Mouse (Mus musculus) urinary bladder, postnatal 4 days (tissue): ENCODE data around the gene Pold2.
A peak's percentile ranks its signal among the peaks of the same experiment; 100 is the strongest.

Experiments
- DNase-seq, 2 experiments: peaks; one replicate each; pipeline ENCODE4 v3.0.0; 2021 to 2022; ENCODE audit warnings: low spot score in 2 of 2

Pold2 gene

GRCm38 (mm10) chr11:5877921-5878526 is at the start of gene Pold2:
Pold2 (minus strand) TSS chr11:5878292.
- peak; percentile 96 to 97 for DNase-seq

DNA sequence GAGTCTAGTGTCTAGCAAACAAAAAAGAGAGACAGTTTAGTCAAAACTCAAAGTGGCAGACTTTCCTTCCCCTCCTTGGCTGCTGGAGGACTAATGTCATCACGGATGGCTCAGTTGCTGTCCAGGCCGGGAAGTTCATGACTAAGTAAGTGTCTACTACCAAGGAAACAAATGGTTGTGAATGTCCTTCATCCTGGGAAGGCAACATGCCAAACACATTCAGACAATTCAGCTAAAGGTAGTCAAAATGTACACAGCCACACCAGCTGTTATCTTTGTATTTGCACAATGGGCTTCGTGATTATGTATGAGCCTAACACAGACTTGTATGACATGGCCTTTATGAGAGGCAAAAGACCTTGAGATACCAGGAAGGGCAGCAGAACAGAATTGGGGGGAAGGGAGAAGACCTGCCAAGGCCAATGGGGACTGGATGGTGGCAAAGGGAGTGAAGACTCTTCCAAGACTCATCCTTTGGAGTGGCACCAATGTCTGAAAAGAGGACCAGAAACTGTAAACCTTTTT is 48.7 kb upstream of the Pold2 start:
- DNase-seq = no peak

DNA sequence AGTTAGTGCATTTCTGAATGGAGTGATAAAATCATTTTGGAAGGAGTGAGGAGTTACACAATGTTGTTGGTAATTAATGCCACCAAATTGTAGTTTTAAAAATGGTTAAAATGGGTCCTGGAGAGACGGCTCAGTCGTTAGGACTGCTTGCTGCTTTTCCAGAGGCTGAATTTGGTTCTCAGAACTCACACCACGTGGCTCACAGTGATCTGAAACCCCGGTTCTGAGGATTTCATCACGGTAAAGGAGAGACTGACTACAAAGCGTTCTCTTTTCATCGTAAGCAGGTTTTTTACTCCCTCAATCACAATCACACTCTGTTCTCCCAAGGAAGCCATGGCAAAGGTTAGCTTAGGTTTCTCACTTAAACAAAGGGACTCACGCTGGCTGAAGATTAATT is 46.6 kb upstream of the Pold2 start:
- no peak for DNase-seq

- no peak for DNase-seq
These were observed 42.4 kb upstream of the Pold2 start for GRCm38 (mm10) chr11:5920323-5920960.

DNA sequence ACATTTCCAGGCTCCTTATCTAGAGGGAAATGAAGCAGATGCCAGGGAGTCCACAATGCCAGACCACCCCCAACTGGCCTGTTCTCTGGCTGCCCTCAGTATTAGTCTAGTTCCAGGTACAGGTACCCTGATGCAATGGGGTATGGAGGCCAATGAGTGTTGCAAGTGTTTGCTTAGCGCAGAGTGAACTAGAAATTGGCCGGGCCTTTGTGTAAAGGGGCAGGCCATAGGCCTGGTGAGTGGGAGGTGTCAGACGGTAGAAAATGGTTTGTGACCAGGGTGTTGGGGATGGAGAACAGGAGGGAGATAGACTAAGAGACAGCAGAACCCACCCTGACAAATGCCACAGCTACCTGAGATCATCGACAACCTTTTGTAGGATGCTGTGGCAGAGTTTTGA is 41.5 kb upstream of the Pold2 start:
- DNase-seq = no peak

DNA sequence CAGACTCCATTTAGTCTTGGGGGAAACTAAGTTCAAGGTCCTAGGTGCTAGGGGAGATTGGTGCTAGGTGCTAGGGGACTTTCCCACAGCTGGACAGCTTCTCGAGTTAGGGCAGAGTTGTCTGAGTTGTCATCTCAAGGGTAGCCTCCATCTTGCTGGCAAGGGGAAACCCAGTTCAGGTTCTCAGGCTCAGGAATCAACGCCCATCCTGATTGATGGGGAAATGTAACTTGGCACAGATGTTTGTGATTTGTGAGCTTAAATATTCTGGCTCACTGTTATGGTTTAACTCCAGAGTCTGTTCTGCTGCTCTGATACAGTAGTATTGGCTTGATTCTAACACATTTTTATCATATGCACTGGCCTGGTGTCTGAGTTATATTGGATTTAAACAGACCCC is 40.0 kb upstream of the Pold2 start:
- DNase-seq = no peak

DNA sequence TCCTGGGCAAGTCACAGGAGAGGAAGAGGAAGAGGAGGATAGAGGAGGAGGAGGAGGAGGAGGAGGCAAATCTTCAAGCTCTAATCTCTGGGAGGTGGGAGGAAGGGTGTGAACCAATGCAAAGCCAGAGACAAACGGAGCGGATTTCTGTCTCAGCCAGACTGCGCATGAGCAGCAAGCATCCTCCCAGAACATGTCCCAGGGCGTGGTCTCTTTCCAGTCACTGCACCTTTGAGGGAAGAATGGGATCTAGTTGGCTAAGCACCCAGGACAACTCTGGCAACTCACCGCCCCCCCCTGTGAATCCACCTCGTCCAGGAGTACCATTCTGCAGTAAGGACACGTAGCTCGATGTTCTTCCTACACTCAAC is 38.1 kb upstream of the Pold2 start:
- DNase-seq = no peak

- DNase-seq = no peak
These were observed 37.5 kb upstream of the Pold2 start for GRCm38 (mm10) chr11:5915429-5916177.

DNA sequence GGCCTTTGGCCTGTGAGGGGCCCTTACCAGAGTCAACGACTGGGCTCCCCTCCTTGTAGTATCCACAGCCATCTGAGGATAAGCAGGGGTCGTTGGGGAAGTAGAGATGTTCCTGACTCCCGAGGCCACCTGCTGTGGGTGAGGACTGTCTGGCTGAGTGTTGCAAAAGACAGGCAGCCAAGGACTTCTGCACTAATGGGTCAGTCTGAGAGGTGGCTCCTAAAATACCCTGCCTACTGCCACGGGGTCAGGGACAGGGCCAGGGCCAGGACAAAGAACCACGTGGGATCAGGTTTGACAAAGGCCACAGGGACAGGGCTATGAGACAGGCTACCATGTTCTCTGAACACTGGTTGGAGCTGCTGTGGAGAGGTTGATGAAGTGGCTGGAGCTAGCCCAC is 36.8 kb upstream of the Pold2 start:
- no peak for DNase-seq

- no peak for DNase-seq
These were observed 35.8 kb upstream of the Pold2 start for GRCm38 (mm10) chr11:5913936-5914335.

GRCm38 (mm10) chr11:5913256-5913655 is 35.2 kb upstream of the Pold2 start:
- no peak for DNase-seq

GRCm38 (mm10) chr11:5912635-5913034 is 34.5 kb upstream of the Pold2 start:
- DNase-seq = no peak

- no peak for DNase-seq
These were observed 30.6 kb upstream of the Pold2 start for GRCm38 (mm10) chr11:5908642-5909041.

GRCm38 (mm10) chr11:5907096-5907495 is 29.0 kb upstream of the Pold2 start:
- DNase-seq = no peak

DNA sequence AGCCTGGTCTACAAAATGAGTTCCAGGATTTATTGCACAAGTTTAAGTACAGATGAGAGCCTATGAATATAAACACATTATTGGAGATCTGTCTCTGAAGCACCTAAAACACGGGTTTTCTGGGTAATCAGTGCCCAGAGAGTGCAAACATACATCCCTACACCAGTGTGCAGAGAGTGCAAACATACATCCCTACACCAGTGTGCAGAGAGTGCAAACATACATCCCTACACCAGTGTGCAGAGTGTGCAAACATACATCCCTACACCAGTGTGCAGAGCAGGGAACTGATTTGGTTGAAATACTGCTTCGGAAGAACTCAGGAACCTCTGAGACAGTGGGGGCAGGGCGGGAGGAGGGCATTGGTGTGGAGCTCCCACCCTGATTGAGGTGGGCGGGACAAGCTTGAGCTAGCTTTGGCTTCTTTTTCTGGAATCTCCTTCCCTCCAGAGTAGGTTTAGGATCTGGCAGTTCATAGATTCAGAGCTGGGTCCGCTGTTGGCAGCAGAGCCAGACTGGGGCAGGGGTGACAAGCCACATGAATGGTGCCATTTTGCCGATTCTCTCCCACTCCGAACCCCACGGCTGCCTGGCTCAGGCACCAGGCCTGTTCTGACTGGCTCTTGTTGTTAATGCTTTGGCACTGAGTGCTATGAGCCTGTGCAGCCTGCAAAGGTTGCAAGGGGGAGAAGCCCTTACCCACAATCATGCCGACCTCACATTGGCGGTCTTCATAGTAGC is 27.9 kb upstream of the Pold2 start:
- DNase-seq = no peak

DNA sequence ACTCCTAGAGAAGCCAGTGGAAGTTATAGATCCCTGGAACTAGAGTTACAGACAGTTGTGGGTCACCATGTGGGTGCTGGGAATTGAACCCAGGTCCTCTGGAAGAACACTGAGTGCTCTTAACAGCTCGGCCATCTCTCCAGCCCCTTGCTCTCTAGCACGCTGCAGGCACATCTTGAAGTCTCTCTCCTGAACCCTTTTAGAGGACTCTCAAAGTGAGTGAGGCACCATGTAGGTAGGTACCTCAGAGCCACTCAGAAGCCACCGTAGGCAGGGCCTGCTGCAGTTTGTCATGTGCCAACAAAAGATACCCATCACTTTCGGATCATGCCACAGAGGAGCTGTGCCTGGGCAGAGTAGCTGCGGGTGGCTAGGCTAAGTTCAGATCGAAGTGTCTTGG is 26.8 kb upstream of the Pold2 start:
- no peak for DNase-seq

GRCm38 (mm10) chr11:5904357-5904756 is 26.3 kb upstream of the Pold2 start:
- DNase-seq = no peak

GRCm38 (mm10) chr11:5903844-5904243 is 25.8 kb upstream of the Pold2 start:
- DNase-seq = no peak

DNA sequence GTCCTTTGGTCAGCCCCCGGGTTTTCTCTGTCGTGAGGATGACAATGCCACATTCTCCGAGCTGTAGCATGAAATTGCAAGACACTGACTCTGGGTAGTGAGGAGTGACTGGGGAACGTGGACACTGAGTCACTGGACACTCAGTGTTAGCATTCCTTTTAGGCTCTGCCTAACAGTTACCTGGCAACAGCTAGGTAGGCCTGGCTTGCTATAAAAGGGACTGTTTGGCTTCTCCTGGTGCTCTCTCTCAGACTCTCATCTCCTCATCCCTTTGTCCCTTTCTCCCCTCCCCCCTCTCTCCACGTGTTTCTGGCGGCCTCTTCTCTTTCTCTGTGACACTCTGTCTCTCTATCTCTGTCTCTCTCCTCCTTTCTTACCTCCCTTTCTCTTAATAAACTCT is 24.3 kb upstream of the Pold2 start:
- DNase-seq = no peak

DNA sequence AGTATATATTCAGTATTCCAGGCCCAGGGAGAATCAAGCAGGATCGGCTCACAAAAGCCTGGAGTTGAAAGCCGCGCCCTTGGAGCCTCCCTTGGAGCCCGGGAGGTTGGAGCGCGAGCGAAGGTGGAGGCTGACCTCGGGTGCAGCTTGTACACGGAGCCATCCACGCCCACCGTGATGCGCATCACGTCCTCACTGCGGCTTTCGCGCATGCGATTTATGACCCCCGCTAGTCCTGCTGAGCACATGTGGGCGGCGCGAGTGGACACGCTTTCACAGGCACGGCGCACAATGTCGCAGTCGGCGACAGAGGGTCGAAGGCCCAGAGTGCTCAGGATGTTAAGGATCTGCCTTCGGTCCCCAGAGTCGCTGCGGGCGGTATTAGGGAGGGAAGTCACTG is 23.9 kb upstream of the Pold2 start:
- DNase-seq = peak; percentile 38 to 70

- DNase-seq = no peak
These were observed 23.2 kb upstream of the Pold2 start for GRCm38 (mm10) chr11:5901320-5901719.

- no peak for DNase-seq
These were observed 21.2 kb upstream of the Pold2 start for GRCm38 (mm10) chr11:5899286-5899685.
